Mouse (Mus musculus) intestine, postnatal 0 days (tissue): ENCODE measurements around the gene Sae1. TPM values are rescaled to one million over a fixed set of nuclear protein-coding genes. Genes with fewer than 3 reads are reported as not detected.

Experiments
- ATAC-seq: fragments of 200-750 bp; cut with Nextera tagmentation; 2 replicates; pipeline ENCODE4 v1.8.0; 2017; ENCODE audit warnings: mild to moderate bottlenecking, moderate TSS enrichment, moderate library complexity
- H3K27ac ChIP-seq: fragments of 300-500 bp; sonication (generic); 2 replicates; pipeline ENCODE4 v1.5.1; 2014; ENCODE audit warnings: mild to moderate bottlenecking, low read depth, low read length, moderate library complexity
- H3K27me3 ChIP-seq: fragments of 300-500 bp; sonication (generic); replicated peaks from 2 replicates; pipeline ENCODE4 v1.6.1; 2014; ENCODE audit warnings: low read length, mixed read lengths; ENCODE audit not compliant: control insufficient read depth, insufficient read depth
- H3K36me3 ChIP-seq: fragments of 300-500 bp; sonication (generic); 2 replicates; pipeline ENCODE4 v1.6.1; 2014; ENCODE audit warnings: mild to moderate bottlenecking, moderate library complexity; ENCODE audit not compliant: control insufficient read depth, insufficient read depth
- H3K4me1 ChIP-seq: fragments of 300-500 bp; sonication (generic); replicated peaks from 2 replicates; pipeline ENCODE4 v1.6.1; 2014; ENCODE audit warnings: antibody characterized with exemption, low read length, mixed read lengths; ENCODE audit not compliant: control insufficient read depth, insufficient read depth
- H3K4me2 ChIP-seq: fragments of 300-500 bp; sonication (generic); replicated peaks from 2 replicates; pipeline ENCODE4 v1.6.1; 2014; ENCODE audit warnings: low read depth, mild to moderate bottlenecking, moderate library complexity
- H3K4me3 ChIP-seq: fragments of 300-500 bp; sonication (generic); 2 replicates; pipeline ENCODE4 v1.5.1; 2014; ENCODE audit warnings: low read depth, low read length
- H3K9ac ChIP-seq: fragments of 300-500 bp; sonication (generic); 2 replicates; pipeline ENCODE4 v1.6.1; 2014; ENCODE audit warnings: mild to moderate bottlenecking, low read depth, low read length
- H3K9me3 ChIP-seq: fragments of 300-500 bp; sonication (generic); 2 replicates; pipeline ENCODE4 v1.6.1; 2016; ENCODE audit warnings: mixed run types; ENCODE audit not compliant: control insufficient read depth
- CTCF ChIP-seq: sonication (generic); IDR thresholded peaks from 2 replicates; pipeline ENCODE4 v1.5.1; 2016; ENCODE audit warnings: low read depth, mild to moderate bottlenecking, control low read depth, antibody characterized with exemption, moderate library complexity
- WGBS: fragments of 180-500 bp; shearing (Covaris S2); extraction: QIAGEN DNeasy Blood & Tissue Kit; methylation state at CpG from one replicate; pipeline ENCODE4 v1.1.7; 2014; 5-methylcytosine and 5-hydroxymethylcytosine counted together
- polyA plus RNA-seq: library from polyadenylated mRNA; unstranded; fragments of >200 nt; fragmentation: Nextera tagmentation; extraction: Ambion mirVana; gene quantifications from 2 replicates; pipeline ENCODE4 v1.2.1, GENCODE M21; 2015

The Sae1 gene
- polyA plus RNA-seq, 1 experiment from 2014 or later = 91.5 TPM

- ATAC-seq = no peak
Measured at GRCm38 (mm10) chr7:16412220-16412896, 24.8 kb upstream of the Sae1 start.

GRCm38 (mm10) chr7:16411100-16411499, 23.5 kb upstream of the Sae1 start:
- H3K4me1 ChIP-seq = peaks cover 15% of the 10 kb centered on the region; the same call in 1 of the 2 replicates
- no peak overlapping the region for H3K4me2 ChIP-seq
- WGBS = 85% methylated on average over 5 of the region's 5 CpGs
- no peaks in the 10 kb centered on the region for H3K9me3 ChIP-seq
- peaks cover 3% of the 10 kb centered on the region; the same call in 1 of the 2 replicates for H3K36me3 ChIP-seq
- no peak overlapping the region for H3K9ac ChIP-seq
- no peak for TF ChIP-seq CTCF
- no peak for ATAC-seq
- no peak overlapping the region for H3K4me3 ChIP-seq
- no peak overlapping the region for H3K27ac ChIP-seq
- H3K27me3 ChIP-seq = no peaks in the 10 kb centered on the region

More at GRCm38 (mm10) chr7:16412220-16412896, 24.8 kb upstream of the Sae1 start:
- Histone ChIP-seq H3K9ac (no peak overlapping the region; the same call in 1 of the 2 replicates), H3K36me3 (peaks cover 15% of the 10 kb centered on the region), H3K9me3 (no peaks in the 10 kb centered on the region), H3K4me3 (no peak overlapping the region), H3K27ac (no peak overlapping the region; the same call in 1 of the 2 replicates), H3K4me2 (no peak overlapping the region), H3K27me3 (no peaks in the 10 kb centered on the region), H3K4me1 (peaks cover 9% of the 10 kb centered on the region; the same call in 1 of the 2 replicates)
- 77% methylated on average over 8 of the region's 8 CpGs for WGBS
- no peak for TF ChIP-seq CTCF

DNA sequence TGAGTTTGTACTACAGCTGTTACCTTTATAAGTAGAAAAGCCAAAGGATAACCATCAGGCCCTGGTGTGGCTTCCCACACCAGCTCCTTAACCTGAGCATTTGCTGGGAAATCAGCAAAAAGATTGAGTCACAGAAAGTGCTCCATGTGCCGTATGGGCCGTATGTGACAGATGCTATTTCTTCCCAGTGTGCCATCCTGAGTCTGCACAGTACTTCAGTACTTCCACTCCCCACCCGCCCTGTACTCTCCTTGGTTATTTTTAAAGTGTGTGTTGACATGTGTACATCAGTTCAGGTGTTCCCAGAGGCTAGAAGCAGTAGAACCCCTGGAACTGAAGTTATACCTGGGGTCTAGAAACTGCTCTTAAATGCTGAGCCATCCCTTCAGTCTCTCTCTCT, 19.4 kb upstream of the Sae1 start:
- Histone ChIP-seq H3K4me2 (no peak overlapping the region), H3K4me1 (peaks cover 33% of the 10 kb centered on the region; the same call in 1 of the 2 replicates), H3K27me3 (no peaks in the 10 kb centered on the region), H3K36me3 (0 out of 2 replicates have a peak, but pooled peaks cover 3% of the 10 kb centered on the region), H3K4me3 (no peak overlapping the region), H3K9ac (no peak overlapping the region), H3K27ac (peak overlapping the region; percentile 42), H3K9me3 (no peaks in the 10 kb centered on the region)
- no peak for ATAC-seq
- WGBS = 89% methylated on average over 3 of the region's 3 CpGs
- TF ChIP-seq CTCF = no peak

GRCm38 (mm10) chr7:16405516-16406351, 18.1 kb upstream of the Sae1 start:
- no peak for TF ChIP-seq CTCF

GRCm38 (mm10) chr7:16405073-16405455, 17.5 kb upstream of the Sae1 start:
- H3K36me3 ChIP-seq = no peaks in the 10 kb centered on the region
- H3K9ac ChIP-seq = peak overlapping the region; percentile 43; the same call in 1 of the 2 replicates
- peaks cover 24% of the 10 kb centered on the region; the same call in 1 of the 2 replicates for H3K4me1 ChIP-seq
- no peaks in the 10 kb centered on the region for H3K9me3 ChIP-seq
- H3K4me3 ChIP-seq = no peak overlapping the region
- H3K27ac ChIP-seq = peak overlapping the region; percentile 98
- 32% methylated on average over 2 of the region's 2 CpGs for WGBS
- ATAC-seq = no peak
- TF ChIP-seq CTCF = no peak
- H3K27me3 ChIP-seq = no peaks in the 10 kb centered on the region
- H3K4me2 ChIP-seq = no peak overlapping the region

More at GRCm38 (mm10) chr7:16405516-16406351, 18.1 kb upstream of the Sae1 start:
- no peak overlapping the region for H3K4me3 ChIP-seq
- H3K9ac ChIP-seq = peak overlapping the region; percentile 45; the same call in 1 of the 2 replicates
- peaks cover 24% of the 10 kb centered on the region; the same call in 1 of the 2 replicates for H3K4me1 ChIP-seq
- WGBS = 7% methylated on average over 11 of the region's 11 CpGs
- peak overlapping the region; percentile 98 for H3K27ac ChIP-seq
- no peaks in the 10 kb centered on the region for H3K36me3 ChIP-seq
- ATAC-seq = peak; percentile 88
- no peaks in the 10 kb centered on the region for H3K27me3 ChIP-seq
- H3K9me3 ChIP-seq = no peaks in the 10 kb centered on the region
- peak overlapping the region; percentile 54 for H3K4me2 ChIP-seq
